Mouse (Mus musculus) neural tube, embryonic 15.5 days (tissue): ENCODE results near the gene Gm1113. TPM values are rescaled to one million over a fixed set of nuclear protein-coding genes. Genes with fewer than 3 reads are reported as not detected.

Experiments
- ATAC-seq: fragments of 200-750 bp; cut with Nextera tagmentation; 2 replicates; pipeline ENCODE4 v1.8.0; 2017; ENCODE audit warnings: mild to moderate bottlenecking, moderate TSS enrichment, moderate library complexity; ENCODE audit not compliant: low FRiP score
- H3K27ac ChIP-seq: fragments of 300-500 bp; sonication (generic); replicated peaks from 2 replicates; pipeline ENCODE4 v1.5.1; 2015; ENCODE audit warnings: mild to moderate bottlenecking, inconsistent platforms
- H3K27me3 ChIP-seq: fragments of 300-500 bp; sonication (generic); replicated peaks from 2 replicates; pipeline ENCODE4 v1.6.1; 2015; ENCODE audit warnings: inconsistent platforms
- H3K36me3 ChIP-seq: fragments of 300-500 bp; sonication (generic); 2 replicates; pipeline ENCODE4 v1.6.1; 2015; ENCODE audit warnings: inconsistent platforms
- H3K4me1 ChIP-seq: fragments of 300-500 bp; sonication (generic); 2 replicates; pipeline ENCODE4 v1.6.1; 2015; ENCODE audit warnings: inconsistent platforms
- H3K4me2 ChIP-seq: fragments of 300-500 bp; sonication (generic); 2 replicates; pipeline ENCODE4 v1.6.1; 2015; ENCODE audit warnings: inconsistent platforms, mild to moderate bottlenecking, moderate library complexity
- H3K4me3 ChIP-seq: fragments of 300-500 bp; sonication (generic); replicated peaks from 2 replicates; pipeline ENCODE4 v1.5.1; 2015; ENCODE audit warnings: mild to moderate bottlenecking, inconsistent platforms
- H3K9ac ChIP-seq: fragments of 300-500 bp; sonication (generic); replicated peaks from 2 replicates; pipeline ENCODE4 v1.6.1; 2015; ENCODE audit warnings: mild to moderate bottlenecking, inconsistent platforms
- H3K9me3 ChIP-seq: fragments of 300-500 bp; sonication (generic); replicated peaks from 2 replicates; pipeline ENCODE4 v1.6.1; 2016; ENCODE audit warnings: inconsistent platforms
- WGBS: fragments of 180-500 bp; shearing (Covaris S2); methylation state at CpG from one replicate; pipeline ENCODE4 v1.1.7; 2015; ENCODE audit warnings: mixed read lengths; 5-methylcytosine and 5-hydroxymethylcytosine counted together
- polyA plus RNA-seq: library from polyadenylated mRNA; unstranded; fragments of >200 nt; fragmentation: Nextera tagmentation; extraction: Ambion mirVana; gene quantifications from 2 replicates; pipeline ENCODE4 v1.2.1, GENCODE M21; 2015

Gm1113 gene
- polyA plus RNA-seq, 1 experiment from 2014 or later = not detected

GRCm38 (mm10) chr9:35493033-35493732, 24.9 kb downstream of the Gm1113 start:
- Histone ChIP-seq H3K27me3 (no peaks in the 10 kb centered on the region), H3K4me1 (no peaks in the 10 kb centered on the region; the same call in 1 of the 2 replicates), H3K4me3 (no peak overlapping the region), H3K36me3 (peaks cover 16% of the 10 kb centered on the region), H3K9me3 (no peaks in the 10 kb centered on the region), H3K4me2 (no peak overlapping the region), H3K9ac (no peak overlapping the region), H3K27ac (no peak overlapping the region)
- no peak for ATAC-seq
- WGBS = 49% methylated on average over 7 of the region's 7 CpGs

- Histone ChIP-seq H3K36me3 (peaks cover 20% of the 10 kb centered on the region; the same call in 1 of the 2 replicates), H3K4me3 (no peak overlapping the region), H3K9me3 (no peaks in the 10 kb centered on the region), H3K4me1 (no peaks in the 10 kb centered on the region; the same call in 1 of the 2 replicates), H3K27ac (no peak overlapping the region), H3K27me3 (no peaks in the 10 kb centered on the region), H3K4me2 (no peak overlapping the region), H3K9ac (no peak overlapping the region)
- 81% methylated on average over 11 of the region's 11 CpGs for WGBS
- ATAC-seq = no peak
Observed at GRCm38 (mm10) chr9:35491109-35491866, 26.8 kb downstream of the Gm1113 start.

GRCm38 (mm10) chr9:35488496-35488895, 29.6 kb downstream of the Gm1113 start:
- no peak overlapping the region for H3K9ac ChIP-seq
- no peak overlapping the region for H3K27ac ChIP-seq
- H3K4me2 ChIP-seq = no peak overlapping the region
- no peaks in the 10 kb centered on the region for H3K9me3 ChIP-seq
- WGBS = 82% methylated on average over 4 of the region's 4 CpGs
- H3K4me1 ChIP-seq = no peaks in the 10 kb centered on the region
- peaks cover 33% of the 10 kb centered on the region for H3K36me3 ChIP-seq
- no peaks in the 10 kb centered on the region for H3K27me3 ChIP-seq
- no peak for ATAC-seq
- H3K4me3 ChIP-seq = no peak overlapping the region

GRCm38 (mm10) chr9:35486616-35487015, 31.5 kb downstream of the Gm1113 start:
- WGBS = 88% methylated on average over 13 of the region's 13 CpGs
- Histone ChIP-seq H3K4me3 (no peak overlapping the region), H3K36me3 (peaks cover 30% of the 10 kb centered on the region), H3K9ac (no peak overlapping the region), H3K4me2 (no peak overlapping the region), H3K9me3 (no peaks in the 10 kb centered on the region), H3K27ac (no peak overlapping the region), H3K4me1 (no peaks in the 10 kb centered on the region), H3K27me3 (no peaks in the 10 kb centered on the region)
- ATAC-seq = no peak

GRCm38 (mm10) chr9:35483949-35484348, 34.1 kb downstream of the Gm1113 start:
- Histone ChIP-seq H3K36me3 (peaks cover 22% of the 10 kb centered on the region), H3K27ac (no peak overlapping the region), H3K4me1 (no peaks in the 10 kb centered on the region), H3K9ac (no peak overlapping the region), H3K4me2 (no peak overlapping the region), H3K27me3 (no peaks in the 10 kb centered on the region), H3K4me3 (no peak overlapping the region), H3K9me3 (no peaks in the 10 kb centered on the region)
- 92% methylated on average over 3 of the region's 3 CpGs for WGBS
- no peak for ATAC-seq

- no peak overlapping the region for H3K9ac ChIP-seq
- ATAC-seq = no peak
- no peak overlapping the region for H3K4me2 ChIP-seq
- H3K36me3 ChIP-seq = peaks cover 23% of the 10 kb centered on the region
- H3K4me1 ChIP-seq = no peaks in the 10 kb centered on the region
- no peak overlapping the region for H3K4me3 ChIP-seq
- no peak overlapping the region for H3K27ac ChIP-seq
- H3K27me3 ChIP-seq = no peaks in the 10 kb centered on the region
- no peaks in the 10 kb centered on the region for H3K9me3 ChIP-seq
- WGBS = 67% methylated on average over 13 of the region's 13 CpGs
Observed at GRCm38 (mm10) chr9:35482014-35482898, 35.8 kb downstream of the Gm1113 start.

GRCm38 (mm10) chr9:35479456-35479855, 38.6 kb downstream of the Gm1113 start:
- no peak for ATAC-seq
- 95% methylated on average over 6 of the region's 6 CpGs for WGBS
- H3K27me3 ChIP-seq = no peaks in the 10 kb centered on the region

GRCm38 (mm10) chr9:35475394-35475793, 42.7 kb downstream of the Gm1113 start:
- H3K9me3 ChIP-seq = no peaks in the 10 kb centered on the region
- 93% methylated on average over 7 of the region's 7 CpGs for WGBS
- no peak overlapping the region for H3K4me2 ChIP-seq
- no peak overlapping the region for H3K27ac ChIP-seq
- H3K9ac ChIP-seq = no peak overlapping the region
- peaks cover 39% of the 10 kb centered on the region for H3K36me3 ChIP-seq
- no peak for ATAC-seq
- H3K27me3 ChIP-seq = no peaks in the 10 kb centered on the region
- H3K4me3 ChIP-seq = no peak overlapping the region
- H3K4me1 ChIP-seq = no peaks in the 10 kb centered on the region

More at GRCm38 (mm10) chr9:35479456-35479855, 38.6 kb downstream of the Gm1113 start:
- H3K4me3 ChIP-seq = no peak overlapping the region
- no peaks in the 10 kb centered on the region for H3K4me1 ChIP-seq
- H3K9me3 ChIP-seq = no peaks in the 10 kb centered on the region
- peaks cover 25% of the 10 kb centered on the region; the same call in 1 of the 2 replicates for H3K36me3 ChIP-seq
- no peak overlapping the region for H3K4me2 ChIP-seq
- H3K27ac ChIP-seq = no peak overlapping the region
- no peak overlapping the region for H3K9ac ChIP-seq

GRCm38 (mm10) chr9:35474104-35474724, 43.9 kb downstream of the Gm1113 start:
- 81% methylated on average over 10 of the region's 10 CpGs for whole genome bisulfite sequencing
- Histone ChIP-seq H3K27me3 (no peaks in the 10 kb centered on the region), H3K36me3 (peaks cover 43% of the 10 kb centered on the region), H3K9ac (no peak overlapping the region), H3K4me1 (no peaks in the 10 kb centered on the region), H3K27ac (no peak overlapping the region), H3K4me2 (no peak overlapping the region), H3K4me3 (no peak overlapping the region), H3K9me3 (no peaks in the 10 kb centered on the region)
- no peak for ATAC-seq

- H3K27ac ChIP-seq = no peak overlapping the region
- H3K27me3 ChIP-seq = no peaks in the 10 kb centered on the region
- no peak overlapping the region for H3K4me2 ChIP-seq
- H3K9me3 ChIP-seq = no peaks in the 10 kb centered on the region
- 0 out of 2 replicates have a peak, but pooled peaks cover 3% of the 10 kb centered on the region for H3K4me1 ChIP-seq
- H3K4me3 ChIP-seq = no peak overlapping the region
- H3K9ac ChIP-seq = no peak overlapping the region
- peaks cover 21% of the 10 kb centered on the region for H3K36me3 ChIP-seq
- no peak for ATAC-seq
Observed at GRCm38 (mm10) chr9:35468913-35469312, 49.2 kb downstream of the Gm1113 start.

- H3K4me2 ChIP-seq = no peak overlapping the region
- H3K36me3 ChIP-seq = peaks cover 20% of the 10 kb centered on the region; the same call in 1 of the 2 replicates
- no peak overlapping the region for H3K4me3 ChIP-seq
- 0 out of 2 replicates have a peak, but pooled peaks cover 3% of the 10 kb centered on the region for H3K4me1 ChIP-seq
- no peak for ATAC-seq
- H3K27ac ChIP-seq = no peak overlapping the region
- H3K27me3 ChIP-seq = no peaks in the 10 kb centered on the region
- no peak overlapping the region for H3K9ac ChIP-seq
- H3K9me3 ChIP-seq = no peaks in the 10 kb centered on the region
- 70% methylated on average over 8 of the region's 8 CpGs for WGBS
Observed at GRCm38 (mm10) chr9:35467264-35467817, 50.7 kb downstream of the Gm1113 start.
